Mouse (Mus musculus): ENCODE data around the gene Pck1. TPM values are rescaled to one million over a fixed set of nuclear protein-coding genes. Genes with fewer than 3 reads are reported as not detected.

Pck1 gene
- polyA plus RNA-seq, 1 experiment from 2014 or later = 17.9 TPM

DNA sequence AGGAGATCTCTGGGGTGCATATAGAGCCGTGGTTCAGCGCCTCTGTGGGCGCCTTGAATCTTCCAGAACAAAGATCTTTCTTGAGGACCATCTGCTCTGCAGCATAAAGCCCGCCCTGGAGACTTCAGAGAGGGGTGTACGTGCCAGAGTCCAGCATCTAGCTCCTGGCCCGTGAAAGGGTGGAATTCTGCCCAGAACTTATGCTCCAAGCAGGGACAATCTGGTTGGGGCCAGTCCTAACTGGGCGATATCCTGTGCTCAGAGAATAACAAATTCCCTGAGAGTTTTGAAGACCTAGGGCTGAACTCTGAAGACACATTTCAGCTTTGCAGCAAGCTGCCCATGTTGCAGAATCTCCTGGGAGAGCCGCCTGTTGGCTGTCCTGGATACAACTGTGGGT, 25.1 kb downstream of the Pck1 start:
- no peaks in the 10 kb centered on the region; the same call in 1 of the 2 replicates for H3K9me3 ChIP-seq (replicated peaks)
- no peak overlapping the region for H3K4me3 ChIP-seq (replicated peaks)
- H3K27me3 ChIP-seq = peaks cover 78% of the 10 kb centered on the region
- H3K4me1 ChIP-seq = peaks cover 40% of the 10 kb centered on the region
- peak overlapping the region; percentile 29; the same call in 1 of the 2 replicates for H3K27ac ChIP-seq
- H3K9ac ChIP-seq = no peak overlapping the region
- no peak overlapping the region for H3K4me2 ChIP-seq
- no peak for ATAC-seq (replicated peaks; ENCODE audit: low FRiP score)
- H3K36me3 ChIP-seq = no peaks in the 10 kb centered on the region
- 78% methylated on average over 8 of the region's 8 CpGs for WGBS

DNA sequence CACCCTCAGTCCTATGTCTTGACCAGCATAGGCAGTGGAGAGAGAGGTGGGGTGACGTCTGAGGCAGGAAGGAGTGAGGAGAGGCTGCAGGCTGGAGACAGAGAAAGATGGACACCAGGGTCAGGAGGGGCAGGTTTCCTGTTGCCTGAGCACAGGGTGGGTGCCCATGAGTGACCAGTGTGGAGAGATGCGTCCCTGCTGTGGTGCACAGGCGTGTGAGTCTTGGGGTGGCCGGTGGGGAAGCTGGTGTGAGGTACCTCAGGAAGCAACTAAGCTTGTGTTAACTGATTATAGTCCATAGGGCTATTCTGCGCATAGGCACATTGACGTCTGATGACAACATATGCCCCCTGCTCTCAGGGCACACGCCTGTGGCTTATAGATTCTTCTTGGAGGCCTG, 26.2 kb downstream of the Pck1 start:
- Histone ChIP-seq H3K27me3 (peaks cover 84% of the 10 kb centered on the region), H3K4me3 (replicated peaks) (no peak overlapping the region), H3K36me3 (no peaks in the 10 kb centered on the region), H3K4me1 (peaks cover 30% of the 10 kb centered on the region), H3K27ac (no peak overlapping the region), H3K9ac (no peak overlapping the region), H3K9me3 (replicated peaks) (no peaks in the 10 kb centered on the region; the same call in 1 of the 2 replicates), H3K4me2 (no peak overlapping the region)
- WGBS = 80% methylated on average over 7 of the region's 7 CpGs
- ATAC-seq (replicated peaks; ENCODE audit: low FRiP score) = no peak

DNA sequence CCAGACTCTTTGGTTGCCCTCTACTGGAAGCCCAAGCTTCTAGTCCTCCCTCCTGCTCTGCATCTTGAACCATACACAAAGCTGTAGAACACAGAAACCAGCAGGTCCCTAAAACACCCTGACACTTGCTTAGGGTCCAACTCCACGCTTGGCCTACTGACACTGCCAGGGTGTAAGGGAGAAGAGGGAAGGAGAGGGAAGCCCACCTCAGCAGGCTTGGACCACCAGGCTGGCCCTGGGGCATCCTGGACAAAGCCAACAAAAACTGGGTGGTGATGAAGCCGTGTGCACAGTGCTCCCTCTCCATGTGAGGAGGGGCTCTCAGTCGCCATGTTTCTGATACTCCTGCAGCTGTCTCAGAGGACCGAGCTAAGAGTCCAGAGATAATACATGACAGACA, 27.2 kb downstream of the Pck1 start:
- Histone ChIP-seq H3K4me2 (no peak overlapping the region), H3K4me1 (peaks cover 21% of the 10 kb centered on the region), H3K4me3 (replicated peaks) (no peak overlapping the region), H3K9me3 (replicated peaks) (no peaks in the 10 kb centered on the region; the same call in 1 of the 2 replicates), H3K27ac (no peak overlapping the region), H3K9ac (no peak overlapping the region), H3K36me3 (no peaks in the 10 kb centered on the region), H3K27me3 (peaks cover 84% of the 10 kb centered on the region)
- 76% methylated on average over 4 of the region's 4 CpGs for WGBS
- ATAC-seq (replicated peaks; ENCODE audit: low FRiP score) = no peak

DNA sequence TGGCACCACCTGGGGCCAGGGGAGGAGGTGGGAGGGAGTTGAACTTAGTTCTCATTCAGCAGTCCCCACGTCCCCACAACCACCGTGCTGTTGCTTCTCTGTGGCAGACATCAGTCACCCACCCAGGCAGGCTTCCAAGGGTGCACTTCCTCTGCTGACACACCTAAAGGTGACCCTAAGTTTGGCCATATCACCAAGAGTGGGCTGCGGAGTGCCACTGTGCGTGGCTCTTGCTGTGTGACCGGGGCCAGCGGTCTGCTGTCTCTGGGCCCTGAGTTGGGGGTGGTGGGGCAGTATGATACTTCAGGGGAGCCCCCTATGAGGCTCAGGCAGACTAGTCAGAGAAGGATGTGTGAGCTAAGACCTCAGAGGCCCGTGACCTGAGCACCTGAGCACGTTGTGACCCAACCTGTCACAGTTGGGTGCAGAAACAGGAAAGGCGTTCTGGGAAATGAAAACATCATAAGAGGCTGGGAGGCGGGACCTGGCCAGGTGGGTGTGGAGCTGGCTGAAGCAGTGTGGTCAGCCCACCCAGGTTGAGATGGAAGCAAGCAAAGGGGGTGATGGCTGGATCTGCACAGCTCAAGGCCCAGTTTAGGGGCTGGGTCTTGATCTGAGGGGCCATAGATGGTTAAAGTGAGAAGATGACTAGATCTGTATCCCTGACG, 28.0 kb downstream of the Pck1 start:
- Histone ChIP-seq H3K27me3 (peaks cover 86% of the 10 kb centered on the region), H3K27ac (no peak overlapping the region), H3K36me3 (no peaks in the 10 kb centered on the region), H3K4me1 (peaks cover 21% of the 10 kb centered on the region), H3K4me2 (no peak overlapping the region), H3K9ac (no peak overlapping the region), H3K9me3 (replicated peaks) (no peaks in the 10 kb centered on the region), H3K4me3 (replicated peaks) (no peak overlapping the region)
- 0 out of 2 replicates have a peak, but pooled peaks have one; percentile 23 for ATAC-seq (replicated peaks; ENCODE audit: low FRiP score)
- WGBS = 67% methylated on average over 11 of the region's 11 CpGs

DNA sequence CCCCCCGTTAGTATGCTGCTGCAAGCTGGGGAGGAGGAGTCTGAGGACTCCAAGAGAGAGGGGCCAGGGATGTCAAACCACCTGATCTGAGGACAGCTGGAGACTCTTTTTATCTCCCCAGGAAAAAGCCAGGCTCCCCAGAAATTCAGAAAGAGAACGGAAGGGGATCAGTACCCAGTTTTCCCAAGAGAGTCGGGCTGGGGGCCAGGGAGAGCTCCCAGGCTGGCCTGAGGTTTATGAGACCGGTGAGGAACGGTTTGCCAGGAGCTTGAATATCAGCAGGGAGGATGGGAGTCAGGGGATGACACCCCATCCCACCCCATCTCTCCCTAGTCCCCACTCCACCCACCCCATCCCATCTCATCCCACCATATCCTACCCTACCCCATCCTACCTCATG, 28.6 kb downstream of the Pck1 start:
- Histone ChIP-seq H3K4me3 (replicated peaks) (no peak overlapping the region), H3K4me1 (peaks cover 22% of the 10 kb centered on the region), H3K27ac (no peak overlapping the region), H3K27me3 (peaks cover 87% of the 10 kb centered on the region), H3K36me3 (no peaks in the 10 kb centered on the region), H3K9ac (no peak overlapping the region), H3K4me2 (no peak overlapping the region), H3K9me3 (replicated peaks) (no peaks in the 10 kb centered on the region)
- 65% methylated on average over 4 of the region's 5 CpGs for WGBS
- no peak for ATAC-seq (replicated peaks; ENCODE audit: low FRiP score)

DNA sequence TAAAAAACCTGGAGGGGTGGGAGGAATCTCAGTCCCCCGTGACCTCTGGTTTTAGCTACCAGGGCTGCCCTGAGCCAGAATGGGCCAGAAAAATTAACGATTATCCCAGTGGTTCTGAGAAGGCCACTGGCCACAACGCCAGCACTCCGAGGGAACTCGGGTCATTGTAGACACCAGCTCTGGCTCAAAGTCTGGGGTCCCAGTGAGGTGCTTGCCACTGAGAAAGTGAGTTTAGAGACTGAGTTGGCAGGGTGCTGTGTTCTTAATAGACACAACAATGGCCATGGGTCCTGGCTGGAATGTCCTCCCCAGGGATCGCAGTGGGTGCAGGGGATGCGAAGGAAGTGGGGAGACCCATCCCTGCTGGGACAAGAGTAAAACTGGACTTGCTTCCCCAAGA, 29.1 kb downstream of the Pck1 start:
- WGBS = 88% methylated on average over 7 of the region's 7 CpGs
- H3K9me3 ChIP-seq (replicated peaks) = no peaks in the 10 kb centered on the region

GRCm38 (mm10) chr2:173182796-173183195, 29.9 kb downstream of the Pck1 start:
- no peak overlapping the region for H3K9ac ChIP-seq
- H3K27ac ChIP-seq = no peak overlapping the region
- WGBS = 83% methylated on average over 7 of the region's 7 CpGs
- H3K4me3 ChIP-seq (replicated peaks) = no peak overlapping the region
- H3K27me3 ChIP-seq = peaks cover 74% of the 10 kb centered on the region
- H3K9me3 ChIP-seq (replicated peaks) = no peaks in the 10 kb centered on the region
- no peaks in the 10 kb centered on the region for H3K36me3 ChIP-seq
- no peak overlapping the region for H3K4me2 ChIP-seq
- ATAC-seq (replicated peaks; ENCODE audit: low FRiP score) = no peak
- peaks cover 33% of the 10 kb centered on the region for H3K4me1 ChIP-seq

More for the DNA sequence above, 29.1 kb downstream of the Pck1 start:
- H3K9ac ChIP-seq = no peak overlapping the region
- H3K4me1 ChIP-seq = peaks cover 25% of the 10 kb centered on the region
- H3K36me3 ChIP-seq = no peaks in the 10 kb centered on the region
- no peak overlapping the region for H3K4me3 ChIP-seq (replicated peaks)
- ATAC-seq (replicated peaks; ENCODE audit: low FRiP score) = no peak
- peaks cover 82% of the 10 kb centered on the region for H3K27me3 ChIP-seq
- H3K4me2 ChIP-seq = no peak overlapping the region
- no peak overlapping the region for H3K27ac ChIP-seq

GRCm38 (mm10) chr2:173183311-173183710, 30.5 kb downstream of the Pck1 start:
- 93% methylated on average over 10 of the region's 10 CpGs for WGBS
- ATAC-seq (replicated peaks; ENCODE audit: low FRiP score) = no peak
- H3K4me2 ChIP-seq = no peak overlapping the region
- no peaks in the 10 kb centered on the region for H3K36me3 ChIP-seq
- peaks cover 68% of the 10 kb centered on the region for H3K27me3 ChIP-seq
- peaks cover 28% of the 10 kb centered on the region for H3K4me1 ChIP-seq
- no peak overlapping the region for H3K27ac ChIP-seq
- no peaks in the 10 kb centered on the region for H3K9me3 ChIP-seq (replicated peaks)
- H3K4me3 ChIP-seq (replicated peaks) = no peak overlapping the region
- no peak overlapping the region for H3K9ac ChIP-seq

GRCm38 (mm10) chr2:173183836-173184460, 31.1 kb downstream of the Pck1 start:
- Histone ChIP-seq H3K4me1 (peaks cover 26% of the 10 kb centered on the region), H3K36me3 (no peaks in the 10 kb centered on the region), H3K4me2 (no peak overlapping the region), H3K9ac (no peak overlapping the region), H3K4me3 (replicated peaks) (no peak overlapping the region), H3K27me3 (peaks cover 65% of the 10 kb centered on the region), H3K9me3 (replicated peaks) (no peaks in the 10 kb centered on the region), H3K27ac (no peak overlapping the region)
- no peak for ATAC-seq (replicated peaks; ENCODE audit: low FRiP score)
- 8% methylated on average over 8 of the region's 8 CpGs for WGBS

DNA sequence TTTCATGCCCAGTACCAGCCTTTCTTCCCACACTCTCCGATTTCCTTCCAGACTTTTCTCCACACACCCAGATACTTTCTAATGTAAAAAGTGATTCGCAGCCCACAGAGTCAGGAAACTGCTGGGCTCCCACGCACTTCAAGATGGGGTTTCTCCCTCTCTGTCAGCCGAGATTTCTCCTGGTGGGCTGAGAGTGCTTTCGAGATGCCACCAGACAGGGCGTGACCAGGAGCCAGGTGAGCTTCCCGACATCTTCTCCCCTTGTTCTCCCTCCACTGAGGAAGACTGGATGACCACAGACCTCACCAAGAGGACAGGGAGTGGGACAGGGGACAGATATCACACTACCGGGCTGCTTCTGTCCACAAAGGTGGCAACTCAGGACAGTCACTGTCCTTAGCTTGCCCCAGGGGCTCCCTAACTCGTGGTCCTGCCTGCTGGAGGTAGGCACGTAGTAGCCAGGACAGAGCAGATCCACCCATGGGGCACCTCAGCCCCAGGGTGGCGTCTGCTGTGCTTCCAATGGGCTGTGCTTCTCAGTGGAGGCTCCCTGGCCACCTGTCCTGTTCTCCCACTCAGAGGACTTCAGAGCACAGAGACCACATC, 31.7 kb downstream of the Pck1 start:
- no peak overlapping the region for H3K27ac ChIP-seq
- no peaks in the 10 kb centered on the region for H3K36me3 ChIP-seq
- 65% methylated on average over 11 of the region's 11 CpGs for WGBS
- H3K9ac ChIP-seq = no peak overlapping the region
- no peak for ATAC-seq (replicated peaks; ENCODE audit: low FRiP score)
- peaks cover 58% of the 10 kb centered on the region for H3K27me3 ChIP-seq
- H3K9me3 ChIP-seq (replicated peaks) = no peaks in the 10 kb centered on the region
- no peak overlapping the region for H3K4me2 ChIP-seq
- no peak overlapping the region for H3K4me3 ChIP-seq (replicated peaks)
- H3K4me1 ChIP-seq = peaks cover 26% of the 10 kb centered on the region

DNA sequence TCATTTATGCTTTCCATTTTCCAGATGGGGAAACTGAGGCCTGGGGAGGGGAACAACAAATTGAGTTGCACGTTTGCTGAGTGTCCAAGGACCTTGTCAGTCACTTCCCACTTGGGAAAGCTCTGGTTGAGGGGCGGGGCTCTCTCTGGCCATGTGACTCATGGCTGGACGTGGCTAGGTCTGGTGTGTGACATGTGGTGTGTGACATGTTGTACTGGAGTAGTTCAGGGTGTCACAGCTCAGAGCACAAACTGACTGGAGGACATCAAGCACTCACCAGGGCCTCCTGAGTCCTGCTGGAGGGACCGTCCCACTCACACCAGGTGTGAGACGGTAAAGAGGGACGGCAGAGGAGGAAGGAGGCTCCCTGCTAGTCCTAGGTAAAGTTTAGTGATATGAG, 32.4 kb downstream of the Pck1 start:
- no peaks in the 10 kb centered on the region for H3K36me3 ChIP-seq
- no peak overlapping the region for H3K27ac ChIP-seq
- H3K9ac ChIP-seq = no peak overlapping the region
- no peak for ATAC-seq (replicated peaks; ENCODE audit: low FRiP score)
- no peaks in the 10 kb centered on the region for H3K9me3 ChIP-seq (replicated peaks)
- 70% methylated on average over 6 of the region's 6 CpGs for WGBS
- peaks cover 51% of the 10 kb centered on the region for H3K27me3 ChIP-seq
- no peak overlapping the region for H3K4me3 ChIP-seq (replicated peaks)
- H3K4me2 ChIP-seq = no peak overlapping the region
- peaks cover 26% of the 10 kb centered on the region for H3K4me1 ChIP-seq
